Mouse (Mus musculus) stomach, postnatal 0 days (tissue): ENCODE measurements at regions not wholly inside any gene's neighbourhood (a gene's known extent, or its start where the extent isn't known, plus 50 kb on each side); places are given as distances from the start of the nearest gene placed in this dataset.

Experiments
- CTCF ChIP-seq: IDR thresholded peaks from 2 replicates; pipeline ENCODE4 v1.5.1; 2016; ENCODE audit warnings: antibody characterized with exemption, low read depth, mild to moderate bottlenecking, moderate library complexity
- EP300 ChIP-seq: optimal IDR thresholded peaks from 2 replicates; pipeline ENCODE3; 2016; ENCODE audit warnings: antibody characterized with exemption

DNA sequence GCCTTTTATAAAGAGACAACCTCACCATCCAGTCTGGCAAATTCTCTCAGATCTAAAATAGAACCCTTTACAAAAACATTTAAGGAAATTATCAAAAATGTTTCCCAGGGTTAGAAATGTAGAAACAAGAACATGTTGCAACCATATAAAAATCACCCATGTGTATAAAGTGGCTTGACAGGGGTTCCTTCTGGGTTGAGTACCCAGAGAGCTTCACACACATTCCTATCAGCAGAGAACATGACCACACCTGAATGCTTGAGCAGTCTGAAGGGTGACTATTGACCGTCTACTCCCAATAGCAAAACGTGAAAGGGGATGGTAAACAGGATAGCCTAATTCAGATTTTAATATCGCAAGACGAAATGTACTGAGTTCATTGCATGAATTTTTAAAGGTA, 57.8 kb upstream of the Zfand5 start:
- no peak for TF ChIP-seq CTCF
- TF ChIP-seq EP300 = no peak
